Mouse (Mus musculus): ENCODE results near the gene Myo19. TPM values are rescaled to one million over a fixed set of nuclear protein-coding genes. Genes with fewer than 3 reads are reported as not detected.
A peak's percentile ranks its signal among the peaks of the same experiment; 100 is the strongest.

Myo19 gene
- polyA plus RNA-seq, 1 experiment from 2014 or later = 12.3 TPM

DNA sequence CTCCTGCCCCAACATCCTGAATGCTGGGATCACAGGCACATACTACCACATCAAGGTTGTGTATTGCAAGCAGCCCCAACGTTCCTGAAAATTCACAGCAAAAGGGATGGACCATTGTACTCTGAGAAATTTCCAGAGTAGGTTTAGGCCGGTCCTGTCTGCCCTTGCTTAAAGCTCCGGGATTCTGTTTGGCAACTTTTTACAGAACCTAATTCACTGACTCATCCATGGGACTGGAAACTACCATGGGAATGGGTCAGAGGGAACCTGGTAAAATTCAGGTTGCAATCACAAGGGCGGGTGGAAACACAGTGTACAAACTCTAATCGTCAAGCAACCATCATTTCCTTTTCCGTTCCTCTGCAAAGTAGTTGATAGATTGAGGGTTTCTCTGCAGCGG, 40.0 kb downstream of the Myo19 start:
- Histone ChIP-seq H3K4me1 (peaks cover 9% of the 10 kb centered on the region), H3K36me3 (no peaks in the 10 kb centered on the region), H3K27ac (no peak overlapping the region), H3K4me3 (replicated peaks) (no peak overlapping the region), H3K27me3 (no peaks in the 10 kb centered on the region), H3K9ac (no peak overlapping the region), H3K4me2 (no peak overlapping the region), H3K9me3 (replicated peaks) (no peaks in the 10 kb centered on the region)
- WGBS = 65% methylated on average over 7 of the region's 7 CpGs
- ATAC-seq (replicated peaks; ENCODE audit: low FRiP score) = no peak

DNA sequence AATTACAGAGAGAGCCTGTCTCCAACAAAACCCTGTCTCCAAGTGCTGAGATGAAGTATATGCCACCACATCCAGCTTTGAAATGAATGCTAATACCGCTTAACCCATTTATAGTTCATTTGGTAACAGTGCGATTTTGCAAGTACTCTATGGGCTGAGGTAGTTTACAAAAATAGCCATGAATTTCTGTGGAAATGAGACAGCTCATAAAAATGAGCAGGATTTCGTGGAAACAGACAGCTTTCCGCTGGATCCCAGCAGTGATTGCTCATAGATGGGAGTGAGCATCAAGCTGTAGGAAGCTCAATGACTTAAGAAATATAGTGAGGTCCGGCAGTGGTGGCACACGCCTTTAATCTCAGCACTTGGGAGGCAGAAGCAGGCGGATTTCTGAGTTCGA, 41.0 kb downstream of the Myo19 start:
- Histone ChIP-seq H3K27ac (no peak overlapping the region), H3K9ac (no peak overlapping the region), H3K36me3 (no peaks in the 10 kb centered on the region), H3K4me3 (replicated peaks) (no peak overlapping the region), H3K4me1 (peaks cover 3% of the 10 kb centered on the region), H3K9me3 (replicated peaks) (no peaks in the 10 kb centered on the region), H3K4me2 (no peak overlapping the region), H3K27me3 (no peaks in the 10 kb centered on the region)
- ATAC-seq (replicated peaks; ENCODE audit: low FRiP score) = no peak
- WGBS = 85% methylated on average over 8 of the region's 8 CpGs

DNA sequence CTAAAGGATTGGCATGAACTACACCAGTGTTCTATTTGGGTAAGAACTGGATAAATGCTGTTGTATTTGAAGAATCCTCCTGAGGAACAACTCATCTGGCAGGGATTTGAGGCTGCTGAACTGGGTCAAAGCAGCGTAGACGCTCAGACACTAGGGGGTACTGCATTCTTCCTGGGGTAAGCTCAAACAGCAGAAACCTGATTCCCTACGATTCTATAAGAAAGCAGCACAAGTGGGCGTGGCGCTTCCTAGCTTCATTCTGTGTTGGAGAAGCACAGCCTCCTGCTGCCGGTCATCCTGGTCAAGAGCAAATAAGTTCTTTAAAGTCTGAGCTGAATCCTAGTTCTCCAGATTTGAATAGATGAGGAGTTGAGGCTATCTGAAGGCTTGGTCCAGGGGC, 52.3 kb downstream of the Myo19 start:
- no peaks in the 10 kb centered on the region for H3K36me3 ChIP-seq
- no peaks in the 10 kb centered on the region for H3K9me3 ChIP-seq (replicated peaks)
- no peak for ATAC-seq (replicated peaks; ENCODE audit: low FRiP score)

DNA sequence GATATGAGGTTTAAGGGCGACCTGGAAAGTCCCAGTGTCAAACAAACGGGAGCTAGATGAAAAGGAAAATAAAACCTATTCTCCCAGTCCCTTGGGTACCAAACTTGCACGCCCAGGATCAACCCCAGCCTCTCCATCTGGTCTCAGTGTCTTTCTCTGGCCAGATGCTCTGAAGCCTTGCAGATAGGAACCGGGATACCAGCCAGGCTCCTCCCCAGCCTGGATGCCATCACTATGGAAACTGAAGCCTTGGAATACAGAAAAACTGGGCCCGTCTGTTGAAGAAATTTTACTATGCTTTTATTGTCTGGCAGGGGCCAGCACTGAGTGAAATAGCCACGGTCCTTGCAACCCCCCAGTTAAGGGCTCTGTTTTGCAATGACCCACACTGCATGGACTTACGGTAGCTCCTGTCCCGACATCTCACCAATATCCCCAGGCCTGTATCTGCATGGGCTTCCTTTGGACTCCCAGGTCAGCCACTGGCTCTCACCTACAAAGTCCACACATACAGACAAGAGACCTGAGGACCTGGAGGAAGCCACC, 59.6 kb downstream of the Myo19 start:
- Histone ChIP-seq H3K36me3 (no peaks in the 10 kb centered on the region), H3K9me3 (replicated peaks) (no peaks in the 10 kb centered on the region), H3K4me2 (no peak overlapping the region), H3K9ac (no peak overlapping the region), H3K27ac (no peak overlapping the region), H3K4me3 (replicated peaks) (no peak overlapping the region), H3K27me3 (peaks cover 16% of the 10 kb centered on the region), H3K4me1 (peaks cover 4% of the 10 kb centered on the region; the same call in 1 of the 2 replicates)
- WGBS = 60% methylated on average over 8 of the region's 8 CpGs
- ATAC-seq (replicated peaks; ENCODE audit: low FRiP score) = no peak

More for the DNA sequence above, 52.3 kb downstream of the Myo19 start:
- no peak overlapping the region for H3K4me3 ChIP-seq (replicated peaks)
- no peaks in the 10 kb centered on the region for H3K27me3 ChIP-seq
- WGBS = 18% methylated on average over 6 of the region's 6 CpGs
- H3K4me2 ChIP-seq = no peak overlapping the region
- no peak overlapping the region for H3K9ac ChIP-seq
- H3K4me1 ChIP-seq = no peaks in the 10 kb centered on the region
- H3K27ac ChIP-seq = no peak overlapping the region

DNA sequence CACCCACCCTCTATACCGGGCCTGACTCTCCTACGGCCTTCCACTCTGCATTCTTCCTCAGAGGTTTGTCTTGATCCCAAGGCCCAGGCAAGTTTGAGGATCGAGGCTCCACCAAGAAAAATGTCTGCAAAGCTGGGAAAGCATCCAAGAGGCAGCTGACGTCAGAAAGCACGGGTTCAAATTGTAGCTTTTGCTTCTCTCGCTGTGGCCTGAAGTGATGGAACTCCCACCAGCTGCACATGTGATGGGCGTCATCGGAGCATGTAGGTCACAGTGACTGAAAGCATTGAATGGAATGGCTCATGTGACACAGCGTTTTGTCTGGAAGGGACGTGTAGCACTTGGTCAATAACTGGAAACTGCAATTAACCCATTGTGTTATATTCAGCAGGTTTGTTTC, 60.2 kb downstream of the Myo19 start:
- Histone ChIP-seq H3K27ac (no peak overlapping the region), H3K4me1 (peaks cover 4% of the 10 kb centered on the region; the same call in 1 of the 2 replicates), H3K4me3 (replicated peaks) (no peak overlapping the region), H3K4me2 (no peak overlapping the region), H3K36me3 (no peaks in the 10 kb centered on the region), H3K9ac (no peak overlapping the region), H3K9me3 (replicated peaks) (no peaks in the 10 kb centered on the region), H3K27me3 (peaks cover 22% of the 10 kb centered on the region)
- 77% methylated on average over 10 of the region's 10 CpGs for WGBS
- ATAC-seq (replicated peaks; ENCODE audit: low FRiP score) = no peak

DNA sequence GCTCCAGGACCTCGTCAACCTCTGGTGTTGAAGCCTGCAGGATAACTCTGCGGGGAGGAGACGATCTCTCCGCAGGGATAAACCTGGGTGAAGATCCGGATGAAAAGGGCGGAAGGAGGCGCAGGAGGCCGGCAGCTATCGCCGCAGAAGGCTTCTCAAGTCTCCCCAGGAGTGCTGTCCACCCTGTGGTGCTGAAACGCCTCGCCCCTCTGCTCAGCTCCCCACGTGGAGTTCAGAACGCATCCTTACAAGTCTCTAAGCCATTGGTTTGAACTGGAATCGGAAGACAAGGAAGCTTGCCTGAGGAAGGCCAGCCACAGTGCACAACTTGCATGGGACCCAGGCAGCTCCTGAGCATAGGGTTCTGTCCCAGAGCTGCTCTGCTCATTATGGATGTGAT, 64.0 kb downstream of the Myo19 start:
- Histone ChIP-seq H3K27ac (no peak overlapping the region), H3K4me1 (peaks cover 4% of the 10 kb centered on the region; the same call in 1 of the 2 replicates), H3K36me3 (no peaks in the 10 kb centered on the region), H3K9ac (no peak overlapping the region), H3K4me2 (peak overlapping the region; percentile 48), H3K9me3 (replicated peaks) (no peaks in the 10 kb centered on the region), H3K27me3 (peaks cover 27% of the 10 kb centered on the region), H3K4me3 (replicated peaks) (0 out of 2 replicates have a peak overlapping the region, but pooled peaks have one; percentile 15)
- under 1% methylated on average over 15 of the region's 15 CpGs for WGBS
- 0 out of 2 replicates have a peak, but pooled peaks have one; percentile 33 for ATAC-seq (replicated peaks; ENCODE audit: low FRiP score)

DNA sequence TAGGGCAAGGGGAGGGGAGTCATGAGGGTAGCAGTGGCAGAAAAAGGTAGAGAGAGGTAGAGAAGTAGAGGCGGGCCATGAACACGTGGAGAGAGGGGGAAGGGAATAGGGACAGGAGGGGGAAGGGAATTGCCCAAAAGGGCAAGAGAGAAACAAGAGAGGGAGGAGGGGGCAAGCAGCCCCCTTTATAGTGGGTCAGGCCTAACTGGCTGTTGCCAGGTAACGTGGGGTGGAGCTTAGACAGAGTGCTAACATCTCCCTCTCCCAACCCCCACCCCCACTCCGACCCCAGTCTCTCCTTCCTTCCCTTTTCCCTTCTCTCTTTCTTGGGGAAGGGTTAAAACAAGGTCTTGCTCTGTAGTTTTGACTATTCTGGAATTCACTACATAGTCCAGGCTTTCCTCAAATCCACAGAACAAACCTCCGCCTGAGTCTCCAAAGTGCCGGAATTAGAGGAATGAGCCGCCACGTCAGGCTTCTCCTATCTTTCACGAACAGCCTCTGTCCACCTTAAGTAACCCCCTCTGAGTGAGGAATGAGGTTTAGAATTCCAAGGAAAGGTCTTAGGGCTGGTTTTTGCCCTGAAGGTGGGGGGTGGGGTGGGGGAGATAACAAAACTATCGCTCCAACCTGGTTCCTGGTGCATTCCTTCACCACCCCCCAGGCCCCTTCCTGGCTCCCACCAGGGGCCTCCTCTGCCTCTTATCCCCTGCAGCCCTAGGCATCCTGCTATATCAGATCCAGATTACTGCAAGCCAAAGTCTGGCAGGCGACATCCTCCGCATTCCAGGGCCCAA, 64.9 kb downstream of the Myo19 start:
- H3K4me3 ChIP-seq (replicated peaks) = no peak overlapping the region
- H3K4me1 ChIP-seq = peaks cover 4% of the 10 kb centered on the region; the same call in 1 of the 2 replicates
- no peak overlapping the region for H3K27ac ChIP-seq
- WGBS = 6% methylated on average over 12 of the region's 12 CpGs
- H3K36me3 ChIP-seq = no peaks in the 10 kb centered on the region
- H3K9me3 ChIP-seq (replicated peaks) = no peaks in the 10 kb centered on the region
- ATAC-seq (replicated peaks; ENCODE audit: low FRiP score) = no peak
- no peak overlapping the region for H3K9ac ChIP-seq
- H3K27me3 ChIP-seq = peaks cover 27% of the 10 kb centered on the region
- H3K4me2 ChIP-seq = no peak overlapping the region

DNA sequence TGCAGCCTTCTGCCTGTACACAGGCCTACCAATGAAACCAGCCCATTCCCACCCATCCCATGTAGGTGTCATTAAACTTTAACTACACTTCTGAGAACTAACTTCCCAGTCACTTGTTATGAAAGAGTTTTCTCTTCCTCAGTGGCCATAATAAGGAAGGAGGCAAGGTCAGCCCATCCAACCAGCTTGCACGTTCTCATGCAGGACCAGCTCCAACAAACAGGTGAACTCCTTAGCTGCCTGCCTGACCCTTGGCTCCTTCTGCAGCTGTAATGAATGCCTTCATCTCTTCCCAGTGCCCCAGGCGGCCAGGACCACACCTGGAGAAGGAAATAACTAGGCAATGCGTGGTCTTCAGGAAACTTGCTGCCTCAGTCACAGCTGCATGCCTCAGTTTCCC, 65.9 kb downstream of the Myo19 start:
- Histone ChIP-seq H3K4me1 (peaks cover 4% of the 10 kb centered on the region; the same call in 1 of the 2 replicates), H3K27ac (no peak overlapping the region), H3K27me3 (peaks cover 27% of the 10 kb centered on the region), H3K9ac (no peak overlapping the region), H3K4me3 (replicated peaks) (no peak overlapping the region), H3K36me3 (no peaks in the 10 kb centered on the region), H3K9me3 (replicated peaks) (no peaks in the 10 kb centered on the region), H3K4me2 (no peak overlapping the region)
- ATAC-seq (replicated peaks; ENCODE audit: low FRiP score) = no peak
- 67% methylated on average over 3 of the region's 3 CpGs for WGBS

DNA sequence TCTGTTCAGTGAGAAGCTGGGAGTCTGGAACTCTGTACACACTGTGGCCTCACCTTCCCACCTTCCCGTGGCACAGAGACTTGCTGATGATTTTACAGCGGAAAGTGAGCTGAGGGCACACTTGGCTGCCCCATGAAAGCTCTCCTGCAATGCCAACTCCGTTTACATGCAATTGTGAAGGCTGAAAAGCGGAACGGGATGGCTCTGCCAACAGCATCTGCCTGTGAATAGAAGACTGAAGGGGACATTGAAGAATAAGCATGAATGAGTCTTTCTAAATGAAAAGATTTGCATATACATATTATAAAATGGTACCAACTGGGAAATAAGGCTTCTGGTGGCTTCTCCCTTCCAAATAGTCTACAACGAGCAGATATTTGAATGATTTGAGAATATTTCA, 67.3 kb downstream of the Myo19 start:
- Histone ChIP-seq H3K9me3 (replicated peaks) (no peaks in the 10 kb centered on the region), H3K4me2 (no peak overlapping the region), H3K27ac (no peak overlapping the region), H3K9ac (no peak overlapping the region), H3K36me3 (no peaks in the 10 kb centered on the region), H3K27me3 (peaks cover 27% of the 10 kb centered on the region), H3K4me3 (replicated peaks) (no peak overlapping the region), H3K4me1 (peaks cover 4% of the 10 kb centered on the region; the same call in 1 of the 2 replicates)
- ATAC-seq (replicated peaks; ENCODE audit: low FRiP score) = no peak
- WGBS = 57% methylated on average over 6 of the region's 6 CpGs

DNA sequence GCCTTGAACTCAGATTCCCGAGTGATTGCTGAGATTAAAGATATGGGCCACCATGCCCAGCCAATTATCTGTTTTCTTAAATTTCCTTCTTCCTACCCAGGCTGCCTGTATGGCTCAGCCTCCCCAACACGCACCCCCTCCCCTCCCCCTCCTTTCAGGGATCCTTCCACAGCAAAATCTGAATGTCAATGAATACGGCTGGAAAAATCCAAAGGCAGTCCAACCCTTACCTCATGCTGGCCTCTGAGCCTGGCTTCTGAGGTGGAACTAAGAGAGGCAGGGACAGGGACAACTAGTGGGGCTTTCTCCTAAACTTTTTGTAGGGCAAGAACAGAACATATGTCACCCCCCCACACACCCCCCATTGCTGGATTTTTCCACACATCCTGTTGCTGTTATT, 68.2 kb downstream of the Myo19 start:
- H3K9ac ChIP-seq = no peak overlapping the region

DNA sequence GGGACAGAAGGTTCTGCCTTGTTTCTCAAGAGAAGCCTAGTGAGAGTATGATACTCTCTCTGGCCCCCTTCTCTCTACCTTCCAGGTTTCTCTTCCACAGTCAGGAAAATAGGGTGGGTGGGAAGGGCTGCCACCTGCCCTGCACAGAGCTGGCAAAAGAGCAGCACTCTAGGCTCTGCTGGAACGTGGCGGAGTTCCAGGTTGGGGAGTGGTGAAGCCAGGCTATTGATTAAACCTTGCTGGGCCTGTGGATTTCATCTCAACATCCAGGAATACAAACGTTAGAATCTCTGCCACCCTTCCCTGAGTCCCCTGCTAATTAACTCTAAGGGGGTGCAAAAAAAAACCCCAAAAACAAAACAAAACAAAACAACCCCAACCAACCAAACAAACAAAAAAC, 68.6 kb downstream of the Myo19 start:
- Histone ChIP-seq H3K36me3 (no peaks in the 10 kb centered on the region), H3K4me3 (replicated peaks) (no peak overlapping the region), H3K4me1 (peaks cover 3% of the 10 kb centered on the region; the same call in 1 of the 2 replicates), H3K4me2 (no peak overlapping the region), H3K9me3 (replicated peaks) (no peaks in the 10 kb centered on the region), H3K9ac (no peak overlapping the region), H3K27ac (no peak overlapping the region), H3K27me3 (peaks cover 20% of the 10 kb centered on the region)
- ATAC-seq (replicated peaks; ENCODE audit: low FRiP score) = no peak
- WGBS = 50% methylated on average over 3 of the region's 3 CpGs

More for the DNA sequence above, 68.2 kb downstream of the Myo19 start:
- no peaks in the 10 kb centered on the region for H3K9me3 ChIP-seq (replicated peaks)
- no peak overlapping the region for H3K4me2 ChIP-seq
- no peak for ATAC-seq (replicated peaks; ENCODE audit: low FRiP score)
- 52% methylated on average over 3 of the region's 3 CpGs for WGBS
- H3K27me3 ChIP-seq = peaks cover 24% of the 10 kb centered on the region
- H3K36me3 ChIP-seq = no peaks in the 10 kb centered on the region
- H3K4me3 ChIP-seq (replicated peaks) = no peak overlapping the region
- no peak overlapping the region for H3K27ac ChIP-seq
- peaks cover 4% of the 10 kb centered on the region; the same call in 1 of the 2 replicates for H3K4me1 ChIP-seq

DNA sequence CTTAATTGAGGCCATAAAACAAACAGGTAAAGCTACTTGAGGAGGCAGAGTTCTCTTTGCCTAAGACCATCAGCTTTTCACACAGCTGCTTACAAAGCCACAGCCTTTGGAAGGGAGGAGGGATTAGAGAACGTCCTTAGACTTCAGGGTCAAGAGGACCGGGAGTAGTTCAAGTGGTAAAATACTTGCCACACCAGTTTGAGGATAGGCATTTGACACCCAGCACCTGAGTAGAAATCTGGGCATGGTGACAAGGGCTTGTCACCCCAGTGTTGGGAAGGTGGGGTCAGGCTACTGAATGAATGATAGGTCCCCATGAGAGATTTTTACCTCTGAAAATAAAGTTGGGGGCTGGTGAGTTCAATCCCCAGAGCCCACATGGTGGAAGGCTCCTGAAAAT, 72.7 kb downstream of the Myo19 start:
- H3K27ac ChIP-seq = no peak overlapping the region
- no peak for ATAC-seq (replicated peaks; ENCODE audit: low FRiP score)

More for the DNA sequence above, 72.7 kb downstream of the Myo19 start:
- Histone ChIP-seq H3K9ac (no peak overlapping the region), H3K9me3 (replicated peaks) (no peaks in the 10 kb centered on the region), H3K4me1 (peaks cover 19% of the 10 kb centered on the region), H3K4me2 (no peak overlapping the region), H3K4me3 (replicated peaks) (no peak overlapping the region), H3K36me3 (no peaks in the 10 kb centered on the region), H3K27me3 (peaks cover 17% of the 10 kb centered on the region)
- WGBS = 28% methylated on average over 2 of the region's 2 CpGs

Measured in kidney, embryonic 15.5 days (tissue).